Mouse (Mus musculus) liver, postnatal 0 days (tissue): ENCODE data around the gene Rsg1.

ENCODE experiments used
- CTCF ChIP-seq: sonication (generic); IDR thresholded peaks from 2 replicates; pipeline ENCODE4 v1.5.1; 2016; ENCODE audit warnings: antibody characterized with exemption, low read depth
- EP300 ChIP-seq: IDR thresholded peaks from 2 replicates; pipeline ENCODE4 v1.6.1; 2016; ENCODE audit warnings: antibody characterized with exemption, low read depth, mild to moderate bottlenecking

DNA sequence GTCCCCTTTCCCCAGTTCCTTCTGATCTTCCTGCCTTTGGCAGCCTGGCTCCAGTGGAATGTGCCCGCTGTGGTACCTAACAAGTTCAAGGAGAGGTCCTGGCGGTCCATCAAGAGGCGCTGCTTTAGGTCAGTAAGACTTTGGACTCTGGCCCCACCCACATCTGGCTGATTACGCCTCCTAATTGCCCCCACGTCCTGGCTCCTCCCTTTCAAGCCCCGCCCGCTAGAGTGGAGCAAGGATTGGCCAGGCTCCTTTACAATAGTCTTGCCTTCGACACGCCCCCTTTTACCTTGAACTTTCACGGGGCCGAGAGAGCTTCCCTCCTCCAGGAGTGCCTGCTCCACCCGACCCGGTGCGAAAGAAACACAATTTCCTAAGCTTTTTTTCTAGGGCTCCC, 26.9 kb downstream of the Rsg1 start:
- TF ChIP-seq CTCF = no peak
- 0 out of 2 replicates have a peak, but pooled peaks have one; percentile 63 for TF ChIP-seq EP300
